Mouse (Mus musculus): ENCODE results near the gene Dip2b. TPM values are rescaled to one million over a fixed set of nuclear protein-coding genes. Genes with fewer than 3 reads are reported as not detected.

The Dip2b gene
- polyA plus RNA-seq, 1 experiment, result 14.6 TPM

- TF ChIP-seq CTCF (IDR thresholded peaks at IDR 0.05; ENCODE audit: insufficient read depth, low read length), result no peak
- no peak for TF ChIP-seq POLR2A (IDR thresholded peaks at IDR 0.05; ENCODE audit: borderline replicate concordance, extremely low read depth, low read depth, low read length)
- 79% methylated on average over 2 of the region's 2 CpGs for WGBS
- Histone ChIP-seq H3K4me1 (ENCODE audit: control insufficient read depth, insufficient read depth, low read length) (no peaks in the 10 kb centered on the region), H3K4me3 (replicated peaks; ENCODE audit: extremely low read depth, low read depth, low read length) (no peak overlapping the region)
- no peak for DNase-seq
Measured at GRCm38 (mm10) chr15:100213339-100213738, 174.9 kb downstream of the Dip2b start.

GRCm38 (mm10) chr15:100215092-100215491 lies 176.6 kb downstream of the Dip2b start:
- WGBS, result 85% methylated on average over 11 of the region's 11 CpGs

GRCm38 (mm10) chr15:100216173-100216572 lies 177.7 kb downstream of the Dip2b start:
- H3K4me1 ChIP-seq (ENCODE audit: control insufficient read depth, insufficient read depth, low read length), result peaks cover 2% of the 10 kb centered on the region; the same call in 1 of the 2 replicates
- TF ChIP-seq POLR2A (IDR thresholded peaks at IDR 0.05; ENCODE audit: borderline replicate concordance, extremely low read depth, low read depth, low read length), result no peak
- H3K4me3 ChIP-seq (replicated peaks; ENCODE audit: extremely low read depth, low read depth, low read length), result no peak overlapping the region
- no peak for DNase-seq
- WGBS, result 83% methylated on average over 9 of the region's 9 CpGs

More at GRCm38 (mm10) chr15:100215092-100215491, 176.6 kb downstream of the Dip2b start:
- TF ChIP-seq CTCF (IDR thresholded peaks at IDR 0.05; ENCODE audit: insufficient read depth, low read length), result no peak
- no peak for TF ChIP-seq POLR2A (IDR thresholded peaks at IDR 0.05; ENCODE audit: borderline replicate concordance, extremely low read depth, low read depth, low read length)
- H3K4me3 ChIP-seq (replicated peaks; ENCODE audit: extremely low read depth, low read depth, low read length), result no peak overlapping the region
- no peaks in the 10 kb centered on the region for H3K4me1 ChIP-seq (ENCODE audit: control insufficient read depth, insufficient read depth, low read length)
- DNase-seq, result no peak

- DNase-seq, result no peak
- 93% methylated on average over 3 of the region's 3 CpGs for WGBS
- peaks cover 2% of the 10 kb centered on the region; the same call in 1 of the 2 replicates for H3K4me1 ChIP-seq (ENCODE audit: control insufficient read depth, insufficient read depth, low read length)
- no peak for TF ChIP-seq CTCF (IDR thresholded peaks at IDR 0.05; ENCODE audit: insufficient read depth, low read length)
- TF ChIP-seq POLR2A (IDR thresholded peaks at IDR 0.05; ENCODE audit: borderline replicate concordance, extremely low read depth, low read depth, low read length), result no peak
- H3K4me3 ChIP-seq (replicated peaks; ENCODE audit: extremely low read depth, low read depth, low read length), result no peak overlapping the region
Measured at GRCm38 (mm10) chr15:100218018-100218417, 179.6 kb downstream of the Dip2b start.

- no peak for DNase-seq
- no peak overlapping the region for H3K4me3 ChIP-seq (replicated peaks; ENCODE audit: extremely low read depth, low read depth, low read length)
- H3K4me1 ChIP-seq (ENCODE audit: control insufficient read depth, insufficient read depth, low read length), result peaks cover 2% of the 10 kb centered on the region; the same call in 1 of the 2 replicates
- 48% methylated on average over 1 of the region's 1 CpGs for WGBS
- TF ChIP-seq POLR2A (IDR thresholded peaks at IDR 0.05; ENCODE audit: borderline replicate concordance, extremely low read depth, low read depth, low read length), result no peak
- no peak for TF ChIP-seq CTCF (IDR thresholded peaks at IDR 0.05; ENCODE audit: insufficient read depth, low read length)
Measured at GRCm38 (mm10) chr15:100219396-100219795, 180.9 kb downstream of the Dip2b start.

- Histone ChIP-seq H3K4me3 (replicated peaks; ENCODE audit: extremely low read depth, low read depth, low read length) (no peak overlapping the region), H3K4me1 (ENCODE audit: control insufficient read depth, insufficient read depth, low read length) (peaks cover 2% of the 10 kb centered on the region; the same call in 1 of the 2 replicates)
- TF ChIP-seq POLR2A (IDR thresholded peaks at IDR 0.05; ENCODE audit: borderline replicate concordance, extremely low read depth, low read depth, low read length) (no peak), CTCF (IDR thresholded peaks at IDR 0.05; ENCODE audit: insufficient read depth, low read length) (no peak)
- peak; percentile 19 for DNase-seq
- 54% methylated on average over 7 of the region's 7 CpGs for WGBS
Measured at GRCm38 (mm10) chr15:100220916-100221315, 182.5 kb downstream of the Dip2b start.

GRCm38 (mm10) chr15:100225381-100225780 lies 186.9 kb downstream of the Dip2b start:
- DNase-seq, result no peak
- 79% methylated on average over 4 of the region's 4 CpGs for WGBS
- H3K4me1 ChIP-seq (ENCODE audit: control insufficient read depth, insufficient read depth, low read length), result peaks cover 8% of the 10 kb centered on the region
- no peak for TF ChIP-seq POLR2A (IDR thresholded peaks at IDR 0.05; ENCODE audit: borderline replicate concordance, extremely low read depth, low read depth, low read length)
- no peak for TF ChIP-seq CTCF (IDR thresholded peaks at IDR 0.05; ENCODE audit: insufficient read depth, low read length)
- no peak overlapping the region for H3K4me3 ChIP-seq (replicated peaks; ENCODE audit: extremely low read depth, low read depth, low read length)

GRCm38 (mm10) chr15:100225891-100226290 lies 187.4 kb downstream of the Dip2b start:
- TF ChIP-seq CTCF (IDR thresholded peaks at IDR 0.05; ENCODE audit: insufficient read depth, low read length) (no peak), POLR2A (IDR thresholded peaks at IDR 0.05; ENCODE audit: borderline replicate concordance, extremely low read depth, low read depth, low read length) (no peak)
- no peak overlapping the region for H3K4me3 ChIP-seq (replicated peaks; ENCODE audit: extremely low read depth, low read depth, low read length)
- no peak for DNase-seq
- 55% methylated on average over 1 of the region's 1 CpGs for WGBS
- H3K4me1 ChIP-seq (ENCODE audit: control insufficient read depth, insufficient read depth, low read length), result peaks cover 8% of the 10 kb centered on the region

- peak overlapping the region; percentile 98 for H3K4me3 ChIP-seq (replicated peaks; ENCODE audit: extremely low read depth, low read depth, low read length)
- DNase-seq, result peak; percentile 21
- WGBS, result under 1% methylated on average over 17 of the region's 17 CpGs
- H3K4me1 ChIP-seq (ENCODE audit: control insufficient read depth, insufficient read depth, low read length), result peaks cover 14% of the 10 kb centered on the region
- TF ChIP-seq CTCF (IDR thresholded peaks at IDR 0.05; ENCODE audit: insufficient read depth, low read length) (no peak), POLR2A (IDR thresholded peaks at IDR 0.05; ENCODE audit: borderline replicate concordance, extremely low read depth, low read depth, low read length) (peak; percentile 6; the same call in 1 of the 2 replicates)
Measured at GRCm38 (mm10) chr15:100227031-100227662, 188.7 kb downstream of the Dip2b start.

Data from lung, adult 2 months (tissue).